Mouse (Mus musculus): ENCODE data around the gene Gm28048. TPM values are rescaled to one million over a fixed set of nuclear protein-coding genes. Genes with fewer than 3 reads are reported as not detected.

Gm28048 gene
- total RNA-seq, 2 experiments from 2014 or later, result 11.3 to 16.0 TPM

- intact Hi-C loops (cut with DNase I), result no loop called here
- DNase-seq (ENCODE audit: low spot score in 2 of 2), result no peak
Measured at GRCm38 (mm10) chr11:22911831-22912230, 70.1 kb downstream of the Gm28048 start.

DNA sequence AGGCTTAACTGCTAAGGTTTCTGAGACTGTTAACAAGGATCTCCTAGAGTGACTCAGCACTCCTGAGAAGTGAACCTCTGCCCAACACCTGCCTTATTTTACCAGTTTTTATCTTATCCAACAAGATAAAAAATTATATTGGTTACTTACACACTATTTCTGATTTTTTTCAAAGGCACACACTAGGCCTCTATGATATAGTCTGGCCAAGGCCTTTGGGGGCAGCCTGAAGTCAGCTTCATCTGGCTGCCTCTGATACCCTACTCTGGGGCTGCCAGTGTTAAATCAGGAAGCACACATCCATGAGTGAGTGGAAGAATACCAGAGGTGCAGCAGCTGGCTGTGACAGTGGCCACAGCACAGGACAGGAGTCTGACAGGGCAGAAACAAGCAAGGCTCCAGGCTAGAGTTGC lies 75.4 kb downstream of the Gm28048 start:
- no peak for DNase-seq (ENCODE audit: low spot score in 2 of 2)

GRCm38 (mm10) chr11:22902923-22903322 lies 79.0 kb downstream of the Gm28048 start:
- intact Hi-C loops (cut with DNase I), result no loop called here

More for the DNA sequence above, 75.4 kb downstream of the Gm28048 start:
- intact Hi-C loops (cut with DNase I), result no loop called here

DNA sequence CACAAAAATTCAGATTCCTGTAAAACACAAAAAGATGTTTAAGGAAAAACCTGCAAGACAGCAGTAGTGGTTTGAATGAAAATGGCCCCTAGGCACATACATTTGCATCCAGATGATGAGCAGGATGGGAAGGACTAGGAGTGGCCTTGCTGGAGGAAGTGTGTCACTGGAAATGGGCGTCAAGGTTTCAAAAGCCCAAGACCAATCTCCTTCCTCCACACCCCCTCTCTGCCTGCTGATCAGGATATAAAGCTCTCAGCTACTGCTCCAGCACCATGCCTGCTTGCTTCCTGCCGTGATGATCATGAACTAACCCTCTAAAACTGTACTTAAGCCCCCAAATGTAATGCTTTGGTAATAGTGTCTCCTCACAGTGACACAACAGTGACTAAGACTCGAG lies 81.8 kb downstream of the Gm28048 start:
- intact Hi-C loops (cut with DNase I), result no loop called here
- no peak for DNase-seq (ENCODE audit: low spot score in 2 of 2)

More at GRCm38 (mm10) chr11:22902923-22903322, 79.0 kb downstream of the Gm28048 start:
- no peak for DNase-seq (ENCODE audit: low spot score in 2 of 2)

GRCm38 (mm10) chr11:22897642-22898041 lies 84.2 kb downstream of the Gm28048 start:
- intact Hi-C loops (cut with DNase I), result no loop called here
- DNase-seq (ENCODE audit: low spot score in 2 of 2), result no peak

GRCm38 (mm10) chr11:22897127-22897526 lies 84.8 kb downstream of the Gm28048 start:
- intact Hi-C loops (cut with DNase I), result no loop called here
- no peak for DNase-seq (ENCODE audit: low spot score in 2 of 2)

DNA sequence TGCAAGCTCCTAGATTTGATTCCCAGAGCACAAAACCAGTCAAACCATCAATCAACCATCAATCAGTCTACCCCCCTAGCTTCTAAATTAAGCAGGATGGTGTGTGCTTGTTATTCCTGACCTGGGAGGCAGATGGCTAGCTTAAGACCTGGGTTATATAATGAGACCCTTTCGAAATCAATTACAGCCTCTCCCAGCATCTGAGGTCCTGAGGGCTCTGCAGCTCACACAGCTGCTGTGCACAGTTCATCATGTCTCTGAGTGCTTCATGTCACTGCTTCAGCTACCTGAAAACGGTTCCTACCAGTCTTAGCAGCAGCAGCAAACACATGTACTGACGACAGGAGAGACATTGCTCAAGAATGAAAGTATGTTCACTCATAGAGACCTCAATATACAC lies 88.8 kb downstream of the Gm28048 start:
- intact Hi-C loops (cut with DNase I), result no loop called here
- no peak for DNase-seq (ENCODE audit: low spot score in 2 of 2)

GRCm38 (mm10) chr11:22892466-22892865 lies 89.4 kb downstream of the Gm28048 start:
- DNase-seq (ENCODE audit: low spot score in 2 of 2), result no peak
- intact Hi-C loops (cut with DNase I), result no loop called here

DNA sequence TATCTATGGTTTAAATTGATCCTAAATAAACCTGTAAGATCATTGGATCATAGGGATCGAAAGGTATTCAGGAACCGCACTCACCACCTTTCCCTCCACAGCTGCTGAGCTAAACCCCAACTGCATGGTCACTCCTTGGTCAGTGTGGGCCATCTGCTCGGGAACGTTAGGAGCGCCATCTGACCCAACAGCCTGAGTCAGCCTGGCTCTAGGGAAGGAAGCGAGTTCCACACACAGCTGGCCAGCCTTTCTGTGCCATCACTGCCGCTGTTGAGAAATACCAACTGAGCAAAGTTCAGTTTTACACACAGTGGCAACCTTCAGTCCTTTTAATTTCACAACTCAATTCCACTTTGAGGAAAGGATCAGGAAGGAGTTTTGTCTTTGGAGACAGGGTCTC lies 90.0 kb downstream of the Gm28048 start:
- intact Hi-C loops (cut with DNase I), result no loop called here
- no peak for DNase-seq (ENCODE audit: low spot score in 2 of 2)

GRCm38 (mm10) chr11:22891242-22891641 lies 90.6 kb downstream of the Gm28048 start:
- DNase-seq (ENCODE audit: low spot score in 2 of 2), result no peak
- intact Hi-C loops (cut with DNase I), result no loop called here

DNA sequence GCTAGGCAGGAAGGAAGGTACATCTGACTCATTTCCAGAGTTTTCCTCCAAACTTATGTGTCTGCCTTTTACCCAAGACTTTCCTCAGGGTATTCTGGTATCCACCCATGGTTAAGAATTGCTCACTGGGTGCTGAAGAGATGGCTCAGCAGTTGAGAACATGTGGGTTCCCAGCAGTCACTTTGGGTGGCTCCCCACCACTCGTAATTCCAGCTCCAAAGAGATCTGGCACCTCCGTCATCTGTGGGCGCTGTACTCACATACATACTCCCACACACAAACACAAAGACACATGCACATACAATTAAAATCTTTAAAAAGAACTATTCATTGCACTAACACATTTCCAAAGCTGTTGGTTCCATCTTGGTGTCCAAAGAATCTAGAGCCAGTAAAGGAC lies 92.7 kb downstream of the Gm28048 start:
- peak; percentile 26 to 82 for DNase-seq (ENCODE audit: low spot score in 2 of 2)
- intact Hi-C loops (cut with DNase I), result no loop called here

- intact Hi-C loops (cut with DNase I), result no loop called here
- no peak for DNase-seq (ENCODE audit: low spot score in 2 of 2)
Measured at GRCm38 (mm10) chr11:22886991-22887390, 94.9 kb downstream of the Gm28048 start.

DNA sequence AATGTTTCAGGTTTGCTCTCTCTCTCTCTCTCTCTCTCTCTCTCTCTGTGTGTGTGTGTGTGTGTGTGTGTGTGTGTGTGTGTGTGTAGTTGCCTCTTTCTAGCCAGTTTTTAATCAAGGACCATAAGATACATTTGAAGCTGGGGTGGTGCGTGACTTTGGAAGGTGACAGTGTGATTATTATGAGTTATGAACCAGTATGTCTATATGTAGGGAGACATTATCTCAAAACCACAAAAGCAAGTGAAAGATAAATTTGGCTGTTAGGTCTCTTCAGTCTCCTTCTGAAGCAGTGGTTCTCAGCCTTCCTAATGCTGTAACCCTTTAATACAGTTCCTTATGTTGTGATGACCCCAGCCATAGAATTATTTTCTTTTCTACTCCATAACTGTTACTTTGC lies 96.5 kb downstream of the Gm28048 start:
- intact Hi-C loops (cut with DNase I), result no loop called here
- no peak for DNase-seq (ENCODE audit: low spot score in 2 of 2)

DNA sequence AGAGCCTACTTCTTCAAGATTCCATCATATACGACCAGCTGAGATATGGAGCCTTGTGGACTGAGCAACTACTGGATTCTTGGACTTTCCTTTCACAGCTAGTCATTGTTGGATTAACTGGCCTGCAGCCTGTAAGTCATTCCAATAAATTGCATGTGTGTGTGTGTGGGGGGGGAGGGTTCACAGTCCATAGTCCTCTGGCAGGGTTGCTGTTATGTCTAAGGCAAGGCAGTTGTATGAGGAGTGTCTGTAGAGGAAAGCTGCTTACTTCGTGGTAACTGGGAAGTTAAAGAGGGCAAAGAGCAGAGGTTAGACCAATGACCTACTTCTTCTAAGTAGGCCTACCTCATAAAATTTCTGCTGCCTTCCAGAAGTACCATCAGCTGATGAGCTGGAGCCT lies 98.2 kb downstream of the Gm28048 start:
- intact Hi-C loops (cut with DNase I), result loop anchor here (5.0 kb wide), 1 partner anchor 39 kb away; no protein-coding TSS in a partner anchor
- no peak for DNase-seq (ENCODE audit: low spot score in 2 of 2)

GRCm38 (mm10) chr11:22882926-22883325 lies 99.0 kb downstream of the Gm28048 start:
- intact Hi-C loops (cut with DNase I), result loop anchor here (5.0 kb wide), 1 partner anchor 39 kb away; no protein-coding TSS in a partner anchor
- DNase-seq (ENCODE audit: low spot score in 2 of 2), result no peak

GRCm38 (mm10) chr11:22880383-22881172 lies 101.3 kb downstream of the Gm28048 start:
- intact Hi-C loops (cut with DNase I), result loop anchor here (5.0 kb wide), 1 partner anchor 42 kb away; no protein-coding TSS in a partner anchor
- no peak for DNase-seq (ENCODE audit: low spot score in 2 of 2)

GRCm38 (mm10) chr11:22879645-22880044 lies 102.2 kb downstream of the Gm28048 start:
- no peak for DNase-seq (ENCODE audit: low spot score in 2 of 2)
- intact Hi-C loops (cut with DNase I), result loop anchor here (5.0 kb wide), 1 partner anchor 43 kb away; no protein-coding TSS in a partner anchor

DNA sequence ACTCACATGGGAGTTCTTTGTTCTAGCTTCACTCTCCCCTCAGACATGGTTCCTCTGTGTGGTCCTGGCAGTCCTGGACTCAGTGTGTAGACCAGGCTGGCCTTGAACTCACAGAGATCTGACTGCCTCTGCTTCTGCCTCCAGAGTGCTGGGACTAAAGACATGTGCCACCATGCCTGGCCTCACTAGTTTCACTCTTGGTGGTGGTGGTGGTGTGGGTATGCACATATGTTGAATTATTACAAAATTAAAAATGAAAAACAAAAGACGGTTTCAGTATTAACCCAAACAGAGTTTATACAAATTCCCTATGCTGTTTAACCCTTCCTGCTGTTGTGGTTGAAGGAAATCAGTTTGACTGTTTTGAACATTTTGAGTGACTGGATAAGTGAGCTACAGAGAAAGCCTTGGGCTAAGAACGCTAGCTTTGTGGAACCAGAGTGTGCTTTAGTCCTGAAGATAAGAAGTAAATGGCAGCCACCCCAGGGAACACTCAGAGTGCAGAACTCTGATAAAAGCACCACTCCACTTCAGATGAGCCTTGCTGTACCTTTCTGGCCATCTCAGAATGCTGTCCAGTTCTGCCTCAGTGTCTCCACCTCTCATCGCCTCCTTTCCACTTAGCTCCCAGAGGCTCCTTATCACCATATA lies 105.1 kb downstream of the Gm28048 start:
- intact Hi-C loops (cut with DNase I), result no loop called here
- no peak for DNase-seq (ENCODE audit: low spot score in 2 of 2)

DNA sequence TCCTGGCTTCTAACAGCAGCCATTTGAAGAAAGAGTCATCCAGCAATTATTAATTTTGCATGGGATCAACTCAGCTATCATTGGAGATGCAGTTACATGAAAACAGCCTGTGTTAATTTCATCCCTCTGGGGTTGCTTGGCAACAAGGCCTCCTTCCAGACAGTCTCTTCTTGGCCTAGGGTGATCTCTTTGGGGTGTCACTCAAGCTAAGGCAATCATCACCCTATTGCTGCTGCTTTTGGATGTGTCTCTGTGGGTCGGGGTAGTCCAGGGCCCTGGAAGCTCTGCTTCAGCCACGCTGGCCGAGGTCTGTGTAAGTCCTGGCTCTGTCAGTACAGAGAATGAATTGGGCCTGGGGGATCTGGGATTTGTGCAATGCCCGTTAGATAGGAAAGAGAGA lies 106.6 kb downstream of the Gm28048 start:
- DNase-seq (ENCODE audit: low spot score in 2 of 2), result no peak
- intact Hi-C loops (cut with DNase I), result no loop called here

DNA sequence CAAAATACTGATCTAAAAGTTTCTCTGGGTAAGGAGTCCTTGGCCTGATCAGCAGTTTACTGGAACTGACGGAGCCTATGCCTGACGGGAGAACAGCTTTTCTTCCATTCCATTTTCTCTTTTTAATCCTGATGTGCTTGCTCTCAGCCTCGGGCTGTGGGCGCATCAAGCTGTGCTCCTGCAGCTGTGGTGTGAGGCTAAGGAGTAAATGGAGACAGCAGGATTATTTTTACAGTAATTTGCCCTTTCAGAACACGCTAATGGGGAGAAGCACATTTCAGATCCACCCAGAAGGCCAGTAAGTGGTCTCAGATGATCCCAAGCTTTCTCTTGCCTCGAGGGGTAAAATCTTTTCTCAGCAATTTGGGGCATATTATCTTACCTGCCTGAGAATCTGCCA lies 107.1 kb downstream of the Gm28048 start:
- DNase-seq (ENCODE audit: low spot score in 2 of 2), result no peak
- intact Hi-C loops (cut with DNase I), result no loop called here

DNA sequence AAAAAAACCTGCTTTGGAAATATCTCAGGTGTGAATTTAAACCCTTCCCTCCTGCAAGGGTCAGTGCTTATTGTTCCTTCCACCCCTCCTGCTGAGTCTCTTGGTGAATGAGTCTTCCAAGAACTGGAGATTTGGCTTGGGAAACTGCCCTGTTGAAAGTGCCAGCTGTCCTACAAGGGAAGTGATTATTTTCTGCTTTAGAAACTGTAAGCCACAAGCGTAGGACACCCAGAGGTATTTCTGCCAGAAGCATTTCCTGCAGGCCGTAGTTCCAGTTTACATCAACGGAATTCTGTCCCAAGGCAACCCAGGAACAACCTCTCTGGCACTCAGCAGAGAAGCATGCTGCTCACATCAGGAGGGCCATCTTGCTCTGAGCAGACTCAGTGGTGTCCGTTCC lies 108.5 kb downstream of the Gm28048 start:
- DNase-seq (ENCODE audit: low spot score in 2 of 2), result no peak
- intact Hi-C loops (cut with DNase I), result no loop called here

Data from left cerebral cortex, postnatal 25 days (tissue).